Mouse (Mus musculus) kidney, postnatal 10 days (tissue): ENCODE measurements around the gene Cd28.
"Not testable (repeated sequence)": the region's sequence is repeated elsewhere in the genome, so short reads cannot be mapped to it uniquely, and the experiment has no call there.

ENCODE experiments used
- DNase-seq: peaks from one replicate; pipeline ENCODE4 v3.0.0; 2021; ENCODE audit warnings: mixed read lengths

The Cd28 gene

GRCm38 (mm10) chr1:60803128-60803824 is 86.7 kb downstream of the Cd28 start:
- no peak for DNase-seq

DNA sequence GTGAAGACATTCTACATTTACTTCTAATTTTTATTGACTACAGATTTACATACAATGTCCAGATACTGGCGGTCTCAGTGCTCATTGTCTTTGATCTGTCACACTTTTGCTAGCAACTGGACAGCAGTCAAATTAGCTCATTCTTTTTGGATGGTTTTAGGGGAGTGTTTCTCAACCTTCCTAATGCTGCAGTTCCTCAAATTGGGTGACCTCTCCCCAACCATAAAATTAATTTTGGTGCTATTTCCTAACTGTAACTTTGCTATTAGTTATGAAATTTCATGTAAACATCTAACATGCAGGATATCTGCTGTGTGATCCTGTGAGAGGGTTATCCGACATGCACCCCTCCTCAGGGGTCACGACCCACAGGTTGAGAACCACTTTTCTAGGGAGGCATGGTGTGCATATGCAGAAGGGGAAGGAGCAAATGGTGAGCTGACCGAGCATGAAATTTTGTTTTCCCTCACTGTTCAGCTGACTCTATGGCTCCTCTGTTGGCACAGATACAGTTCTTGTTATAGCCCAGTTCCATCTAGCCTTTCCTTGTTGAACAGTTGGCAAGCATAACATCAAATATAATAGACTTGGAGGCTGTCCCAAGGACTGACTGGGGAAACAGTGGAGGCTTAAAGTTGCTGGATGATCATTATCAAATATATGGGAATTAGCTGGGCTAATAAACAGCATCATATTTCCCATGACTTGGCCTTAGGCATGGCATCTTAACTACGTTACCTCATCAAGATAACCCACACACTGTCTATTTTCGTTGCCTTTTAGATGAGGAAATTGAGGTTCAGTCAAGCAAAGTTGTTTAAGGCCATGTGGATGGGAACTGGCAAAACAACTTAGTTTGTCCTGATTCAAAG is 87.5 kb downstream of the Cd28 start:
- no peak for DNase-seq

GRCm38 (mm10) chr1:60805178-60805577 is 88.6 kb downstream of the Cd28 start:
- DNase-seq: no peak

GRCm38 (mm10) chr1:60807748-60808147 is 91.1 kb downstream of the Cd28 start:
- no peak for DNase-seq

- no peak for DNase-seq
Observed at GRCm38 (mm10) chr1:60808466-60808865, 91.9 kb downstream of the Cd28 start.

DNA sequence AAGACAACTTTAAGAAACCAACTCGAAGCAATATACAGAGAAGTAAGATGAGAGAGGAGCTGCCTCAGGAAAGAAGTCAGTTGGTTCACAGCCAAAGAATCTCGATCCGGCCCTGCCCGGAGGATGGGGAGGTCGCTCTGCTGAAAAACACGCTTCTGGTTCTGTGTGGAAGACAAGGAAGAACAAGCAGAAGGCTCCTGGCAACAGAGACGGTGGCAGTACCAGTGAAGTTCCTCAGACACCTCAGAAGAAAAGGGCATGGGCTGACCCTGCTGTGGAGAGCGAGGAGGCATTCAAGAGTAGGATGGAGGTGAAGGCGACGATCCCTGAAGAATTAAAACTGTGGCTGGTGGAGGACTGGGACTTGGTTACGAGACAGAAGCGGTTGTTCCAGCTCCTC is 92.6 kb downstream of the Cd28 start:
- DNase-seq: peak; percentile 36

GRCm38 (mm10) chr1:60810821-60811220 is 94.2 kb downstream of the Cd28 start:
- no peak for DNase-seq

DNA sequence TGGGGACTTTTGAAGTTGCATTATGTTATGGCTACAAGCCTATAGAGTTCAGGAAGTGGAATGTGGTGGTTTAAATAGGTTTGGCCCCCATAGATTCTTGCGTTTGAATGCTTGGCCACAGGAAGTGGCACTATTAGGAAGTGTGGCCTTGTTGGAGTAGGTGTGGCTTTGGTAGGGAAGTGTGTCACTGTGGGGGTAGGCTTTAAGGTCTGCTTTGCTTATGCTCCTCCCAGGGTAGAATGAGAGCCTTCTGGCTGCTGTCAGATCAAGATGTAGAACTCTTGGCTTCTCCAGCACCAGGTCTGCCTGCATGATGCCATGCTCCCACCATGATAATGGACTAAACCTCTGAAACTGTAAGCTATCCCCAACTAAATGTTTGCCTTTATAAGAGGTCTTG is 95.4 kb downstream of the Cd28 start:
- no peak for DNase-seq

DNA sequence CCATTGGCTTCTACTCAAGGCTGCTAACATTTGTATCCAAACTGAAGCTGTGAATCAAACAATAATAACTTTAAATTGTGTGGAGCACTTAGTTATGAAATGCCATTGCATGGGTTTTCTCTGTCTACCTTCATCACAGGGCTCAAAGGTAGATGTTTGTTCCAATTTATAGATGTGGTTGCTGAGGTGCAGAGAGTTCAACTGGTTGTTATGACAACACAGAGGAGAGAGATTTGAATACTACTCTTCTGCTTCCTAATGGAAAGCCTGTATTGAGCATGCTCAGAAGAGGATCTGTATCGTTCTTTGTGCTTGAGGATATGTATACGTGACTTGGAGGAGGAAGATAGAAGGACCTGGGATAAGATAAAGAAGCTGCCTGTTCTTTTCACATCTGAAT is 96.8 kb downstream of the Cd28 start:
- no peak for DNase-seq

DNA sequence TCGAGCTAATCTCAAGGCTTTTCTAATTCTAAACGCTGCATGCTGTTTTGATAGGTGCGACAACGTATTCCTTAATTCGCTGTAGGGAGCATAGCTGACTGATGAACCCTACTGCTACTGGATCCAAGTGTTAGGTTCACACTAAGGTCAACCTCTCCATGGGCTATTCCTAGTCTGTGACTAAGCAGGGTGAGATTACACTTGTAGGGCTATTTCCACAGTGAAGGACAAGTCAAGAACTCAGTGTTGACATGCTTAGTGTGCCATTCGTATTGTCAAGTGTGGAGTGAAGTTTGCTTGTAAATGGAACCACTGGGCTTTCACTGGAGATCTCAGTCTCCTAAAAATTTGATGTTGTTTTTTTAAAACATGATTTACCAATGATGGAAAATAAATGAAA is 99.3 kb downstream of the Cd28 start:
- DNase-seq: no peak

- DNase-seq: not testable (repeated sequence)
Observed at GRCm38 (mm10) chr1:60818491-60818890, 101.9 kb downstream of the Cd28 start.

DNA sequence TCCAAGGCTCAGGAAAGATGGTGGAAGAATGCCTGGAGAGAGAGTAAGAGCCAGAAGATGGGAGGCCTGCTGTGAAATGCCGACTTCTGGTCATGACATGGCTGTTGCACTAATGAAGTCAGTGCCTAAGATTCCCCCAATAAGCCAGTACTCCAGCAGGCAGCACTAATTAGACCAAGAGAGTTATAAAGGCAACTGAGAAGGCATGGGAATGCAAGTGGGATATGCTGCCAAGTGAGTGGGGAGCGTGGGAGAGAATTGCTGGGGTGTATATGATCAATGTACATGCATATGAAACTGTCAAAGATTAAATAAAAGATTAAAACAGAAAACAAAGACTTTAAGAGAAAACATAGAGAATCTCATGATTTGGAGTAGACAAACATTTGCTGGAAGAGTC is 103.4 kb downstream of the Cd28 start:
- DNase-seq: no peak

DNA sequence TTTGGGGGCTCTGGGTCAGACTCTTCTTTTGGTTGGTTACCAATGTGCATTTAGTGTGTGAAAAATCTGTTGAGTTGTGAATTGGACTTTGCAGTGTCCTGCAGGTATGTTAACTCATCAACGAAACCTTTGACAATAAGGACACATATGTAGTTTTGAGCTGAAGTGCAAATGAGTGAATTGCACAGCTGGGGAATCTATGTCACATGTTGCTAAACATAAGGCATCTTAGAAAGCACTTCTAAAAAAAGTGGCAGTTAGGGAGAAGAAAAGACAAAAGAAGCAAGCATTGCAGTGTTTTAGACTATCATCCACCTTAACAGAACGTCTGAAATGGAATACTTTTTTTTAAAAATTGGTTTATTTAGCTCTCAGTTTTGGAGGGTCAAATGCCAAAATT is 104.4 kb downstream of the Cd28 start:
- no peak for DNase-seq

- no peak for DNase-seq
Observed at GRCm38 (mm10) chr1:60821590-60821989, 105.0 kb downstream of the Cd28 start.
